ENCODE assay signal across 18 mouse cellular contexts in the genomic region with DNA sequence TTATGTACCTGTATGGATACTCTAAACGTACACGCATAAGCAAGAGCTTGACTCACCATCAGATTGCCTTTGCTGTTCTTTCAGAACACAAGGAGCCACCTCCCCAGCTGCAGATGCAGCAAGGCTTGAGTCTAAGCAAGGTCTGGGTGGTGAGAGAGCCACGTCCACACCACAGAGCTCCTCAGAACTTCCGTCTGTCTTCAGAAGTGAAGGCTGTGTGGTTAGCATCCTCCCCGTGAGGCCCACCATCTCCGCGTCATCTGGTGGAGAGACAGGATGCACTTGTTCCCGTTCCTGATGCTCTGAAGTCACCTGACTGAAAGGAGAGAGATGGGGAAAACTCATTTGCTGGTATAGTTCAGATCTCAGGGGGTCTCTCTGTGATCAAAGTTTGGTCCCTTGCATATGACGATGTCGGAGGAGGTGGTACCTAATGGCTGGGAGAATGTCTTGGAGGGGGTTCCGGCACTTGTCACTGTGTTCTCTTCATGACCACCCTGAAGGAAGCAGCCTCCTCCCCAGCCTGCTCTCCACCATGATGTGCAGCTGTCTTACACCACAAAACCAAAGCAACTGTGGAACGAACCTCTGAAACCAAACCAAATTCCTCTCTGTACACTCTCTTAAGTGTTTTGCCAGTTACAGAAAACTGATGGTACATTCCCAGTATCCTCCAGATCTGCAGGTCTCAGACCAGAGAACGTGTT. TPM values are rescaled to one million over a fixed set of nuclear protein-coding genes. Genes with fewer than 3 reads are reported as not detected.
A peak's percentile ranks its signal among the peaks of the same experiment; 100 is the strongest.
DNase-seq lines count a peak whose midpoint lies in the region; ATAC-seq lines count a peak whose summit lies in the region.
"Had no signal": no experiment of that assay in that cellular context is flagged by ENCODE, and none has a peak within 500 bp of the region (broad histone marks: within the 10 kb centered on the region; RNA-seq: fewer than 3 reads in every experiment).

No protein-coding gene starts in this region.

- 88% methylated on average over 13 of the region's 13 CpGs for WGBS in forebrain, embryonic 12.5 days

- no peak overlapping the region for H3K27ac ChIP-seq in forebrain, embryonic 12.5 days
- H3K27ac ChIP-seq: heart, embryonic 10.5 days; hindbrain, embryonic 13.5 days; kidney, embryonic 15.5 days; liver, embryonic 14.5 days; midbrain, embryonic 15.5 days had no signal

- no peak overlapping the region for H3K9ac ChIP-seq in forebrain, embryonic 12.5 days
- H3K9ac ChIP-seq: hindbrain, embryonic 13.5 days; kidney, embryonic 15.5 days; liver, embryonic 14.5 days; midbrain, embryonic 15.5 days had no signal

- no peaks in the 10 kb centered on the region for H3K36me3 ChIP-seq in forebrain, embryonic 12.5 days (replicated peaks)
- H3K36me3 ChIP-seq: heart, embryonic 10.5 days; hindbrain, embryonic 13.5 days; kidney, embryonic 15.5 days; midbrain, embryonic 15.5 days had no signal

- no peak overlapping the region for H3K4me2 ChIP-seq in forebrain, embryonic 12.5 days
- H3K4me2 ChIP-seq: hindbrain, embryonic 13.5 days; kidney, embryonic 15.5 days; midbrain, embryonic 15.5 days had no signal

- no peaks in the 10 kb centered on the region for H3K4me1 ChIP-seq in forebrain, embryonic 12.5 days
- H3K4me1 ChIP-seq: hindbrain, embryonic 13.5 days; kidney, embryonic 15.5 days had no signal

- ATAC-seq in monocyte, adult 5-6 weeks (replicated peaks; ENCODE audit: insufficient number of reproducible peaks, low FRiP score, low TSS enrichment, poor library complexity, severe bottlenecking), result no peak; the same call in 1 of the 2 replicates
- ATAC-seq in common myeloid progenitor, adult 5-6 weeks (replicated peaks; ENCODE audit: low read depth, poor library complexity, severe bottlenecking), result peak; percentile 94
- ATAC-seq in forebrain, embryonic 12.5 days (ENCODE audit: low FRiP score), result no peak
- ATAC-seq: forebrain, embryonic 16.5 days; midbrain, embryonic 15.5 days had no signal

- peak; percentile 32 to 35 for DNase-seq in monocyte, adult 2 months (ENCODE audit: low read depth in 1 of 2, low spot score in 2 of 2)
- peak; percentile 79 for DNase-seq in naive thymus-derived CD4-positive, alpha-beta T cell, adult 2 months (ENCODE audit: low read depth)
- peak; percentile 67 for DNase-seq in thymus, postnatal 4 days
- no peak for DNase-seq in lung, postnatal 36 days
- no peak for DNase-seq in left cerebral cortex, adult 9 months (ENCODE audit: low spot score in 2 of 2)
- DNase-seq: cerebellum, adult 2 months; embryo, embryonic 11 days; gastrocnemius, postnatal 10 days; right cerebral cortex, postnatal 14 days had no signal

- no peaks in the 10 kb centered on the region for H3K27me3 ChIP-seq in forebrain, embryonic 12.5 days
- H3K27me3 ChIP-seq: hindbrain, embryonic 13.5 days; kidney, embryonic 15.5 days; midbrain, embryonic 15.5 days had no signal

- no peak overlapping the region for H3K4me3 ChIP-seq in forebrain, embryonic 12.5 days (replicated peaks)
- H3K4me3 ChIP-seq: heart, embryonic 10.5 days; hindbrain, embryonic 13.5 days; kidney, embryonic 15.5 days; midbrain, embryonic 15.5 days had no signal

- H3K9me3 ChIP-seq in forebrain, embryonic 12.5 days, result no peaks in the 10 kb centered on the region
- H3K9me3 ChIP-seq: heart, embryonic 10.5 days; hindbrain, embryonic 13.5 days; kidney, embryonic 15.5 days; midbrain, embryonic 15.5 days had no signal

RNA-seq across cellular contexts. Expression of gene Map3k19, which starts 24.5 kb away (rescaled TPM):
- 0.19 to 1.3 TPM (median 0.78 TPM) in 3 replicates for total RNA-seq in monocyte, adult 5-6 weeks (2017)
- 0.34 and 0.96 TPM in 2 replicates for total RNA-seq in common myeloid progenitor, adult 5-6 weeks (2017)
- 0.17 and 0.27 TPM in 2 replicates for polyA plus RNA-seq in forebrain, embryonic 12.5 days (2016; fragmentation: Nextera tagmentation; extraction: Ambion mirVana)
- polyA plus RNA-seq: heart, embryonic 10.5 days; kidney, embryonic 15.5 days had no signal

RNA-seq across cellular contexts. Expression of gene Rab3gap1, which starts 38.2 kb away (rescaled TPM):
- total RNA-seq in monocyte, adult 5-6 weeks (2017), result 48.1 to 66.4 TPM (median 49.2 TPM) in 3 replicates
- total RNA-seq in common myeloid progenitor, adult 5-6 weeks (2017), result 42.2 and 48.1 TPM in 2 replicates
- polyA plus RNA-seq in forebrain, embryonic 12.5 days (2016; fragmentation: Nextera tagmentation; extraction: Ambion mirVana), result 19.1 and 19.7 TPM in 2 replicates

RNA-seq across cellular contexts. Expression of gene Ccnt2, which starts 56.4 kb away (rescaled TPM):
- 50.1 to 88.9 TPM (median 52.7 TPM) in 3 replicates for total RNA-seq in monocyte, adult 5-6 weeks (2017)
- total RNA-seq in common myeloid progenitor, adult 5-6 weeks (2017), result 45.8 and 49.7 TPM in 2 replicates
- 115 and 119 TPM in 2 replicates for polyA plus RNA-seq in forebrain, embryonic 12.5 days (2016; fragmentation: Nextera tagmentation; extraction: Ambion mirVana)

Comparison
In these comparisons a context has a peak if more than half of its experiments do, and no peak if none do; other contexts are left out.
1. DNase-seq: peak in monocyte, adult 2 months (2 of 2), naive thymus-derived CD4-positive, alpha-beta T cell, adult 2 months (single experiment) and thymus, postnatal 4 days (single experiment); none in lung, postnatal 36 days (single experiment) and left cerebral cortex, adult 9 months (0 of 2).